Mouse (Mus musculus) common myeloid progenitor, adult 5-6 weeks (primary cell): ENCODE data around the gene Arid3b. TPM values are rescaled to one million over a fixed set of nuclear protein-coding genes. Genes with fewer than 3 reads are reported as not detected.

Experiments
- ATAC-seq: replicated peaks from 2 replicates; pipeline ENCODE4 v1.8.0; 2016; ENCODE audit warnings: low read depth, mild to moderate bottlenecking, moderate TSS enrichment, inconsistent platforms; ENCODE audit not compliant: poor library complexity, severe bottlenecking
- total RNA-seq: library from RNA; stranded (forward); fragments of 200-1000, 187-1606 nt; gene quantifications from 2 replicates; pipeline ENCODE4 v1.2.3, GENCODE M21; 2017

Arid3b gene
- total RNA-seq, 1 experiment from 2014 or later: 1.9 TPM

DNA sequence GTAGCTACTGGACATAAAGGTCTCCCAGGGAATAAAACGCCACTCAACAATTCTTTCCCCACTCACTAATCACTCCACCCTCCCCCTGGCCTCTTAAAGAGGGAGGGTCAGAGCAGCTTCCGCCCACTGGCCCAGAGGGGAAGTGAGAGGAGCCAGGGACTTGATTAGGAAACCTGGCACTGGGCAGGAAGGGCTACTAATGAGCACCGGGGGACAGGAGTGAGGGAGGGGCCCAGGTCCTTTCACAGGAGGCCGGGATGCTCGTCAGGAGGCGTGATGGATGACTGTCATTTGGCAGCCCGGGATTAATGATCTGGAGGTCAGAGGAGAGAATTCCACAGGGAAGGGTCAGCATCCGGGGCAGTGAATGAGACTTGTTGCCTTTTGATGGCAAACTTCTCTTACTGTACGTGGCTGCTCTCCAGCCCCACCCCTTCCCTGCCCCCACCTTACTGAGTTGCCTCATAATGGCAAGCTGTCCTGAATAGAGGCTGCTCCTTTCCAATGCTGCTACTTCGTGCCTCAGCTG is 37.8 kb downstream of the Arid3b start:
- no peak for ATAC-seq

DNA sequence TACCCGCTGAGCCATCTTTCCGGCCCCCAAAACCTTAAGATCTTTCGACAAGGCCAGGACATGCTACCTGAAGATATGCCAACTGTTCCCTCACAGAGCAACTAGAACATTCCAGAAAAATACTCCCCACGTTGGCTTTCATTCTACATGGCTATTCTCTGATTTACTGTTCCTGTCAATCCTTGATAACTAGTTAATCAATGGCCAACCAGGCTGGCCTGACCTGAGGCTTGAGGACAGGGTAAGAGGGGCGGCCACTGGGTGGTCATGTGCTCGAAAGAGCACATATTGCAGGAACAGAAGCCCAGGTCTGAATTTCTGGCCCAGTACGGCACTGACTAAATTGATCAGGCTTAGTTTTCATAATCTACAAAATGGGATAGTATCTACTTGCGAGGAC is 39.1 kb downstream of the Arid3b start:
- ATAC-seq: no peak

DNA sequence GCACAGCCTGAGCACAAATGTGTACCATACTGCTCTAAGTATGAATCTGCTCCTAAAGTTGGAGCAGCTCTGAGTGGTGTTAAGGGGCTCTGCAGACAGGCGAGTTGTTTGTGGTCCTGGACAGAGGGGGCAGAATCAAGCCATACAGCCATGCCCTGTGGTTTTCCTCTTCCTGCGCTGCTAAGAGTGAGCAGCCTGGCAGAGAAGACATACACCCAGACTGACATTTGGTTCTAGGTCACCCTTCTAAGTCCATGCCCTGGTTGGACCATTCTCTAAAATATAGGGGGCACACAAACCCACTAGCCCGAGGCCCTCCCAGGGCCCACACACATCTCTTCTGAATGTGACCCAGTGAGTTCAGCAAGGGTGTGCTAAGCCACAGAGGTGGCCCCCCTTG is 46.9 kb downstream of the Arid3b start:
- ATAC-seq: peak; percentile 76

DNA sequence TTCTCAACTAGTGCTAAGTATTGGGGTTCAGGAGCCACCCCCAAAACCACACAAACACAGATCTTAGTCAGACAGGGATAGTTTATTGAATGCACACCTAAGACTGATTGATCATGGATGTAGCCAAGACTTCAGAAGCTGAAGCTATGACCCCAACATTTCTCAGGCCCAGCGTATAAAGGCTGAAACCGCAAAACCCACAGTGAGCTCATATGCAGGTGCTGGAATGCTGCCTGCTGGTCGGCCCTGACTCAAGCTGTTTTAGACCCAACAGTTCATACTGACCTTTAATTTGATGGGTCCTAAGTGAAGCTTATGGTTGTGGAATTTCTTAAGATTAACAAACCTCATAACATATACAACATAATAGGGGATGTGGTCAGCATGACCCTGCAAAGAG is 53.9 kb downstream of the Arid3b start:
- no peak for ATAC-seq

DNA sequence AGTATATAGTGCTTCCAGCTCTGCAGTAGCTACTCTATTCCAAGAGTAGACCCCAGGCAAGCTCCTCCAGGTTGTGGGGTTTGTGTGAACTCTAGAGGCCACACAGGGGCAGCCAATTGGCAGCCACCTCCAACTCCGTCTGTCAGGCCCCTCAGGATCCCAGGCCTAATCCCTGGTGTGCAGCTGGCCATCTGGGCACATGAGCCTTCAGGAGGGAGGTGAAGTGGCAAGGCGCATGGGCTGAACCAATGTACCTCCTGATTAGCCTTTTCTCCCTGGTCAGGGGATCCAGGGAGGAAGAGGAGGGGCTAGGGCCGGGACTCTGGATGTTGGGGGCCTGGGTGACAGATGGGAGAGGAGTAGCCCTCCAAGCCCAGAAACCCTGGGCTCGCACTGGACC is 60.9 kb downstream of the Arid3b start:
- ATAC-seq: no peak

DNA sequence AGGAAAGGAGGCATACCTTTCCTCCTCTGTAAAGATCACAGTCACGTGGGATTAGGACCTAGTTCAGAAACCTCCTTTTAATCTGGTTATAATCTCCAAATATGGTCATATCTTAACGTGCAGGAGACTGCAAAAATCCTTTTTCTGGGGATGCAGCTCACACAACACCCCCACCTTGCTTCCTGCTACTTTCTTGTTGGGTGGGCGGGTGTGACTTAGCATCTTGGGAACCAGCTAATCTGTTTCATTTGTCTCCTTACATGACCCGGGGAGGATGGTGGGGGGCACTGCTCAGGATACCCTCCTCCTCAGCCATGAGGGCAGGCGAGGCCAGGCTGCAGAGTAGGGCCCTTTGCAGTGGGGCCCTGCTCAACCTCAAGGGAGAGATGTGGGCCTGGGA is 61.6 kb downstream of the Arid3b start:
- no peak for ATAC-seq

DNA sequence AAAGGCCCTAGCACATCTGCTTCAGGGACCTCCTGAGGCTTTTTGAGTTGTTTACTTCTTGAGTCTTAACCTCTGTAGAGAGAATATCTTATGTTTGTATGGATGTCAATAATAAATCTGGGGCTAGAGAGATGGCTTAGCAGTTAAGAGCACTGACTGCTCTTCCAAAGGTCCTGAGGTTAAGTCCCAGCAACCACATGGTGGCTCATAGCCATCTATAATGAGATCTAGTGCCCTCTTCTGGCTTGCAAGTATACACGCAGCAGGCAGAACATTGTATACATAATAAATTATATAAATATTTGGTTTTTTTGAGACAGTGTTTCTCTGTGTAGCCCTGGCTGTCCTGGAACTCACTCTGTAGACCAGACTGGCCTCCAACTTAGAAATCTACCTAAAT is 62.4 kb downstream of the Arid3b start:
- ATAC-seq: no peak

DNA sequence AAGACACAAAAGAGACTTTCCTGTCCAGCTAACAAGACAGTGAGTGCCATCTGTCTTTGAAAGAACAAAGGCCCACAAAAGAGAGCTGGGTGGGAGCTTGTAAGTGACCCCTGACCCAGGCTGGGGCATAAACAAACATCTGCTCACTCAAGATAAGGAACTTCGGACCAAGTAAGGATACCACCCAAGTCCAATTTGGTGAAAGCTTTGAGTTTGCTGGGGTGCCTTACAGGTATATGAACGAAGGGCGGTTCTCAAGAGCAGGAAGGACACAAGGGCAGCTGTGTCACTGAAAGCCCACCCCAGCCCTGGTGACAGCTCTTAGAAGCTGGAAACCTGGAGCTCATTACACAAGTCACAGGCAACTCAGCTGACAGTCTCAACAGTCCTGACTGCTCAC is 62.8 kb downstream of the Arid3b start:
- no peak for ATAC-seq

DNA sequence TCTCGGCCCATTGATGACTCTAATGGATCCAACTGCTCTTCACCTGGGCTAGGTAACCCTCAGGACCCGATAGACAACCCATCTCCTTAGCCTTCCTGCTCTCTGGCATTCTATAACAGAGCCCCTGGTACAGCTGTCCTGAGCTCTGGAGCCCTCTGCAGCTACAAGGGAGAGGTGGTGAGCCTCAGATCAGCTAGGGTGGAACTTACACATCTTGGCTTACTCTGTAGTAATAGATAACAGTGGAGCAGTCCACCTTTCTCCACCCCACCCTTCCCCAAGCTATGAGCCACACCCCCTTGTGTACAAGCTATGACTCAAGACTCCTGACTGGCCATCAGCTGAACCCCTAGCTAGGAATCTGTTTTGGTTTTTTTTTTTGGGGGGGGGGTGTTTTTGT is 65.8 kb downstream of the Arid3b start:
- no peak for ATAC-seq

DNA sequence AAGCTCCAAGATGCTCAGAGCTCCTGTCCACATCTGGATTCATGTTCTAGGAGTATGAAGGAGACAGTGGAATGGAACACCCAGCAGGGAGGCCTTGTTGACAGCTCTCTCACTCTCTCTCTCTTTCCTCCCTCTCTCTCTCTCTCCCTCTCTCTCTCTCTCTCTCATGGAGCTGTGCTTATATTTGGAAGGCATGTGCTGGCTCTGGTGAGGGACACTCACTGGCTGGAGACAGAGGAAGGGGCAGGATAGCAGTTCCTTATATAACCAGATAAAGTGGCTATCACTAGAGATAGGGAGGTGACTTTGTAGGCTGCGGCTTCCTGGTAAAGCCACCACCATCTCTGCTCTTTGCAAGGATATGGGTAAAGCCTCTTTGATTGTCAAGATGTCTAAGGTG is 66.4 kb downstream of the Arid3b start:
- no peak for ATAC-seq

DNA sequence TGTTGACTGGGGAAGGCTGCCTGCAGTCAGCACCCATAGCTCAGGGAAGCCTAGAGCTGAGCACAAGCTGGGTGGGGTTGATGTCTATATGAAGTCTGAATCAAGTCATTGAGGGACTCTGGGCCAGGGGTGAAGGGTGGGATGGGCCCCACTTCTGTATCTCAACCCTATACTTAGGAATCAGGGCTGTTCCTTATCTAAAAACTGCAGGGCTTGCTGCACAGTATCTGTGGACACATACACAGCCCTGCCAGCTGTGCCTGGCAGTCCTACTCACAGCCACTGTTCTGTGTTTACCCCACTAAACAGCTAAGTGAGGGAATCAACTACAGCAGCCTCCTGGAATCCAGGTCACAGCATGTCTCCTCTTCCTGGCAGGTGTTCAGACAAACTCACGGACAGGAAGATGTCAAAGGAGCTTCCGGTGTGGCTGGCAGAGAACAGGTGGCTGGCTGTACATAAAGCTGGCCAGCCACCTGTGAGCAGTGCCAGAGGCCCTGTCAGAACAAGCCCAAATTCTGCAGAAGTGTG is 67.0 kb downstream of the Arid3b start:
- ATAC-seq: no peak; the same call in 1 of the 2 replicates

DNA sequence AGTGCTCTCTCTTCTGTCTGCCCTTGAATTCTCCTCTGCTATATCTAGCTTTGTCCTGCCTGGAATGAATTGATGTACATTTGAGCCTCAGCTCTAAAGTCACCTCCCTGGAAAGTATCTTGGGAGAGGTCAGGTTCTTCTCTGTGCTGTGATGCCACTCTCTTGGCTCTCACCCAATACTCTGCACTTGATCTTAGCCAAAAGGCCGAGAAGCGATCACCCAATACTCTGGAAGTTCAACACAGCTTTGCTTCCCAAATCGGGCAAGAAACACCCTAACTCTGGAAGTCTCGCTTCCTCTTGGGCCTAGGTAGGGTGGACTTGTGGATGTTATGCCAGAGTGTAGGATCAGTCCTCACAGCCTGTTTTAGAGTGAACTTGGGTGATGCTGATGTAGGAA is 69.4 kb downstream of the Arid3b start:
- ATAC-seq: no peak

DNA sequence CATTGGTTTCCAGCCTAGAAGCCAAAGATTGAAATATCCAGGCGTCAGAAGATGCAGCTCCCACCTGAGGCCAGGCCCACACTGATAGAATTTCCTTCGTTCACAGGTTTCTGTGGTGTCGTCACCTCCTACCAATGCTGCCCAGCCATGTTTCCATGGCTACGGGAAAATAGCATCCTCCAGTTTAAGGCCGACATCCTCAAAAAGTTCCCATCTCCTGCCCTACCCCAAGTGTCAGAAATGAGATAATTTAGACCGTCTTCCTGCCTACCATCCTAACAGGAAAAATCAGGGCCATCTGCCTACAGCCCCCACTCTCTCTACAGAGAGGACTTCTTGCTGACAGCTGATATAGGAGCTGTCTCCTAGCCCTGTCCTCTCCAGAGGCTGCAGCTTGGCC is 70.2 kb downstream of the Arid3b start:
- no peak for ATAC-seq

DNA sequence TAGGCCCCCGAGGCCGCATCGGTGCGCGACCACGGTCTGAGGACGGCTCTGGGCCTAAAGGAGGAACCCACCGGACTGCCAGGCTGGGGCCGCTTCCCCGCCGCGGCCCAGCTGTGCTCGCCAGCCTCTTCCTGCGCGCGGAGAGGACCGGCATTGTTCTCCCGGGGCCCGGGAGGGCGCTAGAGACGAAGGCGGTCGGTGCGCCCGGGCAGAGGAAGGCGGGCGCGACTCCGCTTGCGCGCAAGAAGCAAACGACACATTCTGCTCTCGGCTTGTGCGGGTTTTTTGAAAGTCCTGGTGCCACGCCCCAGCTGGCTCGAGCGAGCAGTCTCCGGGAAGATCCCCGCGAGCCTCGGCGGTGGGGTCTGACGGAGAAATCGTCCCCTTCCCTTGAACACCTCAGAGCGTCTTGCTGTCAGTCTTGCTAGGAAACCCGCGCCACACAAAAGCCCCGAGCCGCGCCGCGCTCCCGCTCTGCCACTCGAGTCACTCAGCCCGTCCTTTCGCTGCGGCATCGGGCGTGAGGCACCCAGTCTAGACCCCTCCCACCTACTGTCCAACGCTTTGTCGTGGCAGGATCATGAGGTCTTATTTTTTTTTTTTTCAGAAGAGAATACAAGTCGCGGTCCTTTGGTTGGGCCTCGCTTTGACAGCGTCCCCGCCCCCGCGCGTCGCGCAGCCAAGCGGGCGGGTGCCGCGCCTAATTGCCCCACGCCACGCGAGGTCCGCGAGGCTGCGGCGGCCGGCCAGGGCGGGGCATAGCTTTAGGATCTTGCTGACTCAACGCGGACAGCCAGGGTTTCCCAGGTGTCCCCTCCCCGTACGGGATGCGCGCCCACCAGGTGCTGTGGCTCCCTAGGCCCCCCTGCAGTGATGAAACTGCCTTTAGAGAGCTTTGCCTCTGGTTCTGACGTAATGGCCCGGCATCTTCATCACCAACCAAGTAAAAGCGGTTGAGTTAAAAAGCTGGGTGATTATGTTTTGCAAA is 70.9 kb downstream of the Arid3b start, which contains the start of gene Clk3:
TSS of gene Clk3 (minus strand) at position 497 of the 988 bp plus-strand sequence.
- ATAC-seq: peak; percentile 19

DNA sequence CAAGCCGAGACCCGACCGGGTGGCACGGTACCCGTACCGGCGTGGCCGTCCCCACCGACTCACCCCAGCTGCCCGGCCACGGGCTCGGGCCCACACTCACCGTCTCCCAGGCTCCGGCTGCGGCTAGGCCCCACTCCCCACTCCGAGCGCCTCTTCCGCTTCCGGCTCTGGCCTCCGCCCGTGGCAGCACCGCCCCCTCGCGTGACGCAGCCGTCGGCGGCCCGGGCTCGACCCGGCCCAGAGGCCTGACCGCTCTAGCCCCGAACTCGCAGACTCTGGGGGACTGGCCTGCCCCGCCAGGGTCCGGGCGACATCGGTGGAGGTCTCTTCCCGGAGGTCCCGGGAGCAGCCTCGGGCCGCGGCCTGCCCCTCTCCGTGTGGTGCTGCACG is 71.6 kb downstream of the Arid3b start:
- peak; percentile 59 for ATAC-seq

DNA sequence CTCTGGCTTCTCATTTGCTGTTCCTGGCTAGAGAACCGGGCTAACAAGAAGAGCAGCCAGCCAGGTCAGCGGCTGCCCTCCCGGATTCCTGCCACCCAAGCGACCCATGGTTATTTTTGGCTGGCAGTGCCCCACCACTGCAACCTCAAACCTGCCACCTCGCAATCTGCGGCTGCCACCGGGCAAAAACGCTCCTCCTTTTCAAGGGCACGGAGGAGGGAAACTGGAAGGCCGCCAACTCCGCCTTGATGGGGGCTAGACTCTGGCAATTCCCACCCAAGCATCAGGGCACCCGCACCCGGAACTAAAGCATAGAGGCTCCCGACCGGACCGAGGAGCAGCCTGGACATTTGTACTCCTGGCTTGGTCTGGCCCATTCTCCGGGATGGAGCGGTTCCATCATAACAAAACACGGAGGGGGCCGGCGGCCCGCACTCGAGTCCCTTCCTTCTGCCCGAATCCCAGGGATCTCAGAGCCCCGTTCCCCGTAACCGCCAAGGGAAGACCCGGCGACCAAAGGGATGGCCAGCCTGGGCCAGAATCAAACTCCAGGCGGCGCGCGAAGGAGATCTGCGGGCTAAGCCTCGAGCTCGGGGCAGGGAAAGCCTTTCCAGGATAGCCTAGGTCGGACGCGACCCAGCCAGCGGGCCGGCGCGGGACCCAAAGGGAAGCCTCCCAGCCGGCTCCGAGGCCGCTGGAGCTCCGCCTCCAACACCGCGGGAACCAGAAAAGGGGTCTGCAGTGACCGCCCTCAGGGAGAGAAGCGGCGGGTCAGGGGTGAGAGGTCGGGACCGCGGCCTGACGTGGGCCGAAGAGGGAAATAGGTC is 72.2 kb downstream of the Arid3b start:
- ATAC-seq: peak; percentile 22

DNA sequence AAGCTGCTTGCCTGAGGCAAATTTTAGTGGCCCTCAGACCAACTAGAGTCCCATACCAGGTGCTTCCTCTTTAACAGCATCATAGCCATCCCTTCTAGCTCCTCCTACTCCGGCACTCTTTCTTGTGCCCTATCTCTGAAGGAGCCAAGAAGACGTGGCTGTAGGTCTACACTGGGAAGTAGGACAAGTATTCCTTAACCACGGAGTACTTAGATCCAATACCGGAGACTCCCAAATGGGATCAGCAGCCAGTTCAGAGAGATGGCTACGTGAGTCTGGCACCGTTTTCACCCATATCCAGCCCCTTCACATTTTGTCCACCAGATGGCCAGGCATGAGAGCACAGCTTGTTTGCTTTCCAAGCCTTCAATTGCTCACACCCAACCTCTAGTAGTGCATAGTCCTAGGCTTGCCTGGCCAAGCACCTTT is 74.0 kb downstream of the Arid3b start:
- ATAC-seq: peak; percentile 19; the same call in 1 of the 2 replicates

DNA sequence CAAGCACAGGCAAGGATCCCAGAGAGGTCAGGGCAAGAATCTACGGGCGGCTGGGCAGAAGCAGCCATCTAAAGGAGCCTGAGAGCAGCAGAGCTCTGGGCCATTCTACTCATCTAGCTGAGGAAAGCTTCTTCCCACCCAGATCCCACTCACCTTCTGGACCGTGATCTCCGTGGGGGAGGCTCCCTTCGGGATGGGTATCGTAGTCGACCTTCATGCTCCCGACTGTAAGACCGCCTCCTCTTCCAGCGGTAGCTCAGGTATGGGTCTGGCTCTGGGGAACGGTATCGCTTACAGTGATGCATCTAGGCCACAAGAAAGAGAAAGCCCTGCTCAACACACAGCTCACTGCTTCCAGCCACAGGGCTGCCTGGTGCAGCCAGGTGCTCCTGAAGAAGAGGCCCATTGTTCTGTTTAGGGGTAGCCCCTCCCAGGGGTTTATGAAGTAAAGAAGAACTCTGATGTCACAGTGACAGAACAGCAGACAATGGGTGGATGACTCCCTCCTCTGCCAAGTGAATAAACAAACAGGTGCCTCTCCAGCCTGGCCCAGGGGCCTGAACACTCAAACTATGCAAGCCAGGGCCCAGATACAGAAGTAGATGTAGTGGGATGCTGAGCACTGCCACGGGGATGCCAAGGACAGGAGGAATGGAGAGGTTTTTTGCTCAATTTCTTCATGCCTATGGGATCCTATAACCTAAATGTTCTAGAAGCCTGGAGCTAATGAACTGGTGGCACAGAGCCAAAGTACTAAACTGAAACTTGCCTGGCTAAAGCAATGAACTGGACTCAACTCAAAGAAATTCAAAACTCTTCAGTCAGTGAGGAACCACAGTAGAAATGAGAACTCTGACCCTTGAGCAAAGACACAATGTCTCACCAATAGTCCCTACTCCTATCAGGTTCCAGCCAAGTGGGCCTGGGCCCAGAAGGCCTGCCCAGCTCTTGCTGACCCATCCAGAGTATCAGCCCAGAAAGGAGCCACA is 74.7 kb downstream of the Arid3b start:
- ATAC-seq: no peak

DNA sequence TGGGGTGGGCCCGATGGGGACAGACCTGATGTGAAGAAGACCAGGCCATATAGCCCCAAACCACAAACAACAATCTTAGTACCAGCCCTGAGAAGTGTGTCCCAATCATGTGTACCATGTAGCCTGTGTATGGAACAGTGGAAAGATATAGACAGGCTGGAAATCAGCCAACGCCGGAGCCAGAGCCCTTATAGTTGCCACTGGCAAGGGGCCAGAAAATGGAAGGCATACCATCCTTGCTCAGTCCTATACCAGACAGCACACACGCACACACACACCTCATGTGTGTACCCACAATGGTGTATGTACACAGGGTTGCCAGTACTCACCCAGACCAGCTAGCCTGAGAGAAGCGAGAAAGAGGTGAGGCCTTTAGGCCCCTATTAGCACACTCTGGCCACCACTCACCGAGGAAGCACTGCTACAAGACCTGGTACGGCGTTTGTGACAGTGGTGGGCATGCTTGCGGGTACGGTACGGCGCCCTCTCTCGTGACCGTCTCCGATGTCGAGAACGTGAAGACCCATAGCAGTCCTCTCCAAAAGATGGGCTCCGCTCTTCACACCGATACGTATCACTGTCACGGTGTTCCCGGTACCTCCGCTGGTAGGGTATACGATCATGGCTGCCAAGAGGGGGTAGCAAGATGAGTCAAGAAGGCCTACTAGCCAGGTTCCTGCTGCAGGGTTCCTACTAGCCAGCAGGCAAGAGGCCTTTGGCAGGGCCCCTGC is 76.0 kb downstream of the Arid3b start:
- no peak for ATAC-seq
